Mouse (Mus musculus) limb, embryonic 11.5 days (tissue): ENCODE results near the gene Hist1h2ai. TPM values are rescaled to one million over a fixed set of nuclear protein-coding genes. Genes with fewer than 3 reads are reported as not detected.
"Not testable (repeated sequence)": the region's sequence is repeated elsewhere in the genome, so short reads cannot be mapped to it uniquely, and the experiment has no call there.

Source experiments
- ATAC-seq: fragments of 200-750 bp; cut with Nextera tagmentation; 2 replicates; pipeline ENCODE4 v1.8.0; 2017; ENCODE audit warnings: low read depth; ENCODE audit not compliant: insufficient number of reproducible peaks, low FRiP score, low TSS enrichment
- DNase-seq: peaks from one replicate; pipeline ENCODE4 v3.0.0-alpha.2; 2015; ENCODE audit warnings: low spot score
- H3K27ac ChIP-seq: fragments of 300-500 bp; sonication (generic); replicated peaks from 2 replicates; pipeline ENCODE4 v1.5.1; 2014; ENCODE audit warnings: low read depth, mild to moderate bottlenecking, low read length
- H3K27me3 ChIP-seq: fragments of 300-500 bp; sonication (generic); 2 replicates; pipeline ENCODE4 v1.6.1; 2014; ENCODE audit warnings: mild to moderate bottlenecking, low read length, mixed read lengths; ENCODE audit not compliant: control insufficient read depth, insufficient read depth
- H3K36me3 ChIP-seq: fragments of 300-500 bp; sonication (generic); 2 replicates; pipeline ENCODE4 v1.6.1; 2014; ENCODE audit warnings: mild to moderate bottlenecking, low read length, moderate library complexity, mixed read lengths; ENCODE audit not compliant: control insufficient read depth, insufficient read depth
- H3K4me1 ChIP-seq: fragments of 300-500 bp; sonication (generic); 2 replicates; pipeline ENCODE4 v1.6.1; 2014; ENCODE audit warnings: low read length, mixed read lengths; ENCODE audit not compliant: control insufficient read depth, insufficient read depth
- H3K4me2 ChIP-seq: fragments of 300-500 bp; sonication (generic); 2 replicates; pipeline ENCODE4 v1.6.1; 2014; ENCODE audit warnings: low read depth, mild to moderate bottlenecking, moderate library complexity; ENCODE audit not compliant: severe bottlenecking
- H3K4me3 ChIP-seq: fragments of 300-500 bp; sonication (generic); 2 replicates; pipeline ENCODE4 v1.5.1; 2014; ENCODE audit warnings: low read depth, low read length
- H3K9ac ChIP-seq: fragments of 300-500 bp; sonication (generic); 2 replicates; pipeline ENCODE4 v1.6.1; 2014; ENCODE audit warnings: mild to moderate bottlenecking, low read length
- H3K9me3 ChIP-seq: fragments of 300-500 bp; sonication (generic); 2 replicates; pipeline ENCODE4 v1.6.1; 2016; ENCODE audit warnings: low read length; ENCODE audit not compliant: control insufficient read depth
- WGBS: fragments of 180-500 bp; shearing (Covaris S2); extraction: QIAGEN DNeasy Blood & Tissue Kit; methylation state at CpG from one replicate; pipeline ENCODE4 v1.1.7; 2014; 5-methylcytosine and 5-hydroxymethylcytosine counted together
- polyA plus RNA-seq: library from polyadenylated mRNA; unstranded; fragments of >200 nt; fragmentation: Nextera tagmentation; extraction: Ambion mirVana; gene quantifications from 2 replicates; pipeline ENCODE4 v1.2.1, GENCODE M21; 2014

The Hist1h2ai gene
- polyA plus RNA-seq, result 16.9 and 20.4 TPM in 2 replicates

DNA sequence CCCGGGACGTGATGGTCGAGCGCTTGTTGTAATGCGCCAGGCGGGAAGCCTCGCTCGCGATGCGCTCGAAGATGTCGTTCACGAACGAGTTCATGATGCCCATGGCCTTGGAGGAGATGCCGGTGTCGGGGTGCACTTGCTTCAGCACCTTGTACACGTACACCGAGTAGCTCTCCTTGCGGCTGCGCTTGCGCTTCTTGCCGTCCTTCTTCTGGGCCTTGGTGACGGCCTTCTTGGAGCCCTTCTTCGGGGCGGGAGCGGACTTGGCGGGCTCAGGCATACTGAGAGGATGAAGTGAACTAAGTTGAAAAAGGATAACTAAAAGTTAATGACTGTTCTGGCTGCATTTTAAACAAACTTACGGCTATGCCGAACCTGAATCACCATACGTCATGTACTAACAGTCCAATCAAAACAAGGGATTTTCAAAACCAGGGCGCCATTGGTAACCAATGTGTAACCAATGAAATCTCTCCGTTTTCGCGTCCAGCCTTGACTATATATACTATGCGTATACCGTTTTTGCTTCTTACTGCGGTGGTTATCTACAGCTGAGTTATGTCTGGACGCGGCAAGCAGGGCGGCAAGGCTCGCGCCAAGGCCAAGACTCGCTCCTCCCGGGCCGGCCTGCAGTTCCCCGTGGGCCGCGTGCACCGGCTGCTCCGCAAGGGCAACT lies at the start of gene Hist1h2ai, which contains the start of gene Hist1h2bl:
Hist1h2ai (plus strand) TSS at position 559 of the 676 bp plus-strand sequence.
Hist1h2bl (minus strand) TSS at position 280 of the 676 bp plus-strand sequence.
- not testable (repeated sequence) for H3K36me3 ChIP-seq, H3K9me3 ChIP-seq, H3K27me3 ChIP-seq
- WGBS, result under 1% methylated on average over 27 of the region's 50 CpGs
- Histone ChIP-seq H3K27ac (peak within 1 kb of the TSS; percentile 97), H3K4me3 (peak within 1 kb of the TSS; percentile 43), H3K4me2 (peak within 1 kb of the TSS; percentile 77), H3K4me1 (peaks cover 10% of the 10 kb centered on the region), H3K9ac (peak within 1 kb of the TSS; percentile 71)
- peak; percentile 85 for DNase-seq
- ATAC-seq, result peak; percentile 92

DNA sequence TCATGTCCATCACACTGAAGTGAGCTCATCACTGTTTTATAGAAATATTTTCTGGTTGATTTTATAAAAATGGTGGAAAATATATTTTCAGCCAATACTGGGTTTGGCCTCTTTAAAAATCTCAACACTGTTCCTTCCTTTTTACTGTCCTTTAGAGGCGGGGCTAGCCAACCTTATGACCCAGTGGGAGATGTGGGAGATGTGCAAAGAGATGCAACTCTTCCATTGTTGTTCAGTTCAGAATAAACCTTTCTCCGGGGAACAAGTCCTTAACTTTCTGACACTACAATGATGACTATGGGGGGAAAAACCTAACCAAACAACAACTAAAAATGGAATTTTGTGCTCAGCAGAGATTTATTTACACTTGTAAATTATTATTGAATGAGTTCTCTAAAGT lies 38.9 kb upstream of the Hist1h2ai start, which contains the start of gene Olfr1360:
Olfr1360 (minus strand) TSS at position 101 of the 400 bp plus-strand sequence.
- 88% methylated on average over 2 of the region's 2 CpGs for WGBS
- Histone ChIP-seq H3K36me3 (no peaks in the 10 kb centered on the region), H3K9ac (no peak within 1 kb of the TSS), H3K9me3 (no peaks in the 10 kb centered on the region), H3K27ac (no peak within 1 kb of the TSS), H3K4me3 (no peak within 1 kb of the TSS), H3K4me1 (no peaks in the 10 kb centered on the region), H3K4me2 (no peak within 1 kb of the TSS), H3K27me3 (no peaks in the 10 kb centered on the region)
- ATAC-seq (no peak), DNase-seq (no peak)

DNA sequence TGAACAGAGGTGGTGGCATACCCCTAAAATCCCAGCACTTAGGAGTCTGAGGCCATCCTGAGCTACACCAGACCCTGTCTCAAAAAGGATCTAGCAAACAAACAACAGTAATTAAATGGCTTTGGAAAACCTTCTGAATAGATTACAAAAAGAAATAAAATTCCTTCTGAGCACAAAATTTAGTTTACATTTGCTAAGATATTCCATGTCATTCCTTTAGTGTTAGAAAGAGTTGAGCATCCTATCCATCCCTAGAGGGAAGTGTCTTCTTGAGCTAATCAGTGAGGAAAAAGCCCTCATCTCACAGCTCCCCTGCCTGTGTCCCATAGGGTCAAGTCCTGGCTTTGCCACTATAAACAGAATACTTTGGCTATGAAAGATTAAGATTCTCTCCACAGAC lies 18.4 kb upstream of the Hist1h2ai start, which contains the start of gene Olfr1359:
Olfr1359 (plus strand) TSS at position 301 of the 400 bp plus-strand sequence.
- no peak for ATAC-seq
- no peak within 1 kb of the TSS for H3K27ac ChIP-seq
- H3K9ac ChIP-seq, result no peak within 1 kb of the TSS
- no peaks in the 10 kb centered on the region for H3K27me3 ChIP-seq
- no peak within 1 kb of the TSS for H3K4me2 ChIP-seq
- DNase-seq, result no peak
- H3K4me1 ChIP-seq, result no peaks in the 10 kb centered on the region
- no peak within 1 kb of the TSS for H3K4me3 ChIP-seq
- H3K36me3 ChIP-seq, result no peaks in the 10 kb centered on the region
- no peaks in the 10 kb centered on the region for H3K9me3 ChIP-seq

DNA sequence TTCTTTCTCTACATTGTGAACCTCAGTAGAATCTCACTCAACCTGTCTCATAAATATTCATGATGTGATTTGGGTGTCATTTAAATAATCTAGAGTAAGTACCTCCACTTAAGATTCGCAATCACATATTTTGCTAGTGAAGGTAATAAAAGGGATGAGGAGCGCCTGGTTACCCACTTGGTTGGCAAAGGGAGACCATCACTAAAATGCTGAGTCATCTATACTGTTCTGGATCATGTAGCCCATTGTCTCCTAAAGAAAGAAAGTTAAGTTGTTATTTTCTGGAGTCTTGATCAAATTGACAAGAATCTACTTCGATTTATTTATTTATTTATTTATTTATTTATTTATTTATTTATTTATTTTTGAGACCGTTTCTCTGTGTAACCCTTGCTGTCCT lies 9.6 kb upstream of the Hist1h2ai start:
- Histone ChIP-seq H3K9ac (no peak overlapping the region), H3K27ac (no peak overlapping the region), H3K36me3 (no peaks in the 10 kb centered on the region), H3K9me3 (no peaks in the 10 kb centered on the region), H3K4me3 (no peak overlapping the region), H3K4me1 (no peaks in the 10 kb centered on the region), H3K27me3 (no peaks in the 10 kb centered on the region), H3K4me2 (no peak overlapping the region)
- ATAC-seq, result no peak
- DNase-seq, result no peak
- 76% methylated on average over 4 of the region's 4 CpGs for WGBS

DNA sequence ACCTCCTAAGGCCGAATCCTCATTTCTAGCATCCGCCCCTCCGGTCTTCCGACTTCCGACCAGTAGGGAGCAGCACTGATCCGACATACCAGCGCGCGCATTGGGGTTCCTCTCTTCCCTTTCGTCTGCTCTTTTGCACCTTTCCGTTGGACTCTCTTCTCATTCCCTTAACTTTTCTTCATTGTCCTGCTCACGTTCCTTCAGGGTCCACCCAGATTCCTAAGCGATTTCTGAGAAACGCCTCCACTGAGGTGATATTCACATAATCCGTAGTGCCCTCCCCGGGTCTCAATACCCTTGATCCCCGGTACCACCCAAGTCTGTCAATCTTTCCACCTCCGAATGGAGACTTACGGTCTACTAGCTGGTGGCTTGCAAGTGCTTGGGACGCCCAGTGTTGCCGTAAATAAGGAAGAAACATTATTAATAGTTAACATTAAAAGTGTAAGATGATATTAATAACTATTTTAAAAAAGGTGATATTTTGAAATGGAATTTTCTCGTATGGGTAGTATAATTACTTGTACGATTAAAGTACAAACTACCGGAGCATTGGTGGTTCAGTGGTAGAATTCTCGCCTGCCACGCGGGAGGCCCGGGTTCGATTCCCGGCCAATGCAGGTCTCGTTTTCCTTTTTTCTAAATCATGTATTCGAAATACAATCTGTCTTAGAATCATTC lies 6.1 kb upstream of the Hist1h2ai start:
- no peaks in the 10 kb centered on the region for H3K27me3 ChIP-seq
- ATAC-seq (peak; percentile 76), DNase-seq (peak; percentile 94)
- peak overlapping the region; percentile 28; the same call in 1 of the 2 replicates for H3K4me2 ChIP-seq
- no peak overlapping the region for H3K27ac ChIP-seq
- H3K9ac ChIP-seq, result peak overlapping the region; percentile 67; the same call in 1 of the 2 replicates
- H3K9me3 ChIP-seq, result no peaks in the 10 kb centered on the region
- H3K4me3 ChIP-seq, result peak overlapping the region; percentile 58
- peaks cover 5% of the 10 kb centered on the region for H3K4me1 ChIP-seq
- H3K36me3 ChIP-seq, result no peaks in the 10 kb centered on the region
- WGBS, result under 1% methylated on average over 32 of the region's 32 CpGs

DNA sequence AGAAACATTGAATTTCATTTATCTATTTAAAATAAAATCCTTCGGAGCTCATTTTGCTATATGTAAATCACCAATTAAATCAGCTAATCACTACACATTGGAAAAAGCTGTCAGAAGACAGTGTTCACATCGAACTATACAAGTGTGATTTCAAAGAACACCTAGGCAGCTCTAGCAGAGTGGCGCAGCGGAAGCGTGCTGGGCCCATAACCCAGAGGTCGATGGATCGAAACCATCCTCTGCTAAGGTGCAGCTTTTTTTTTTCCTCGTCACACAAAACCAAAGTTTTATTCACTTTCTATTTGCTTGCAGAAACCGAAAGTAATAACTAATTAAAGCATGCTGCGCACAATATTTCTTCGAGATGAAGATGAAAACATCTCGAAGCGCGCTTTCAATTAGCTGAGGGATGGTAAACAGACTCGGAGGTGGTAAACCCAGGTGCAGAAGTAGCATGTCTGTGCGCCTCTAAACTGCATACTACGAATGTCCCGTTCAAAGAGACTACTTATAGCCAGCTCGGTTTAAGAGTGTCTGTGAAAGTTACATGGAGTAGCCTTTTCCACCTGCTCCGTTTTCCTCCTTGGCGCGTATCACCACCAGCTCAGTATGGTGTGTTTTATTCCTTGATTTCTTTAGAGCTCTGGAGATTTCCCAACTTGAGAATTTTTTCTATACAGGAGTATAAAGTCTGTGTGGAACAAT lies 5.2 kb upstream of the Hist1h2ai start:
- H3K27ac ChIP-seq, result no peak overlapping the region
- H3K9ac ChIP-seq, result peak overlapping the region; percentile 27; the same call in 1 of the 2 replicates
- no peaks in the 10 kb centered on the region for H3K9me3 ChIP-seq
- peak; percentile 73 for ATAC-seq
- peak overlapping the region; percentile 43 for H3K4me2 ChIP-seq
- H3K36me3 ChIP-seq, result no peaks in the 10 kb centered on the region
- WGBS, result 2% methylated on average over 22 of the region's 22 CpGs
- H3K27me3 ChIP-seq, result no peaks in the 10 kb centered on the region
- peak overlapping the region; percentile 40 for H3K4me3 ChIP-seq
- H3K4me1 ChIP-seq, result peaks cover 8% of the 10 kb centered on the region
- DNase-seq, result peak; percentile 89

DNA sequence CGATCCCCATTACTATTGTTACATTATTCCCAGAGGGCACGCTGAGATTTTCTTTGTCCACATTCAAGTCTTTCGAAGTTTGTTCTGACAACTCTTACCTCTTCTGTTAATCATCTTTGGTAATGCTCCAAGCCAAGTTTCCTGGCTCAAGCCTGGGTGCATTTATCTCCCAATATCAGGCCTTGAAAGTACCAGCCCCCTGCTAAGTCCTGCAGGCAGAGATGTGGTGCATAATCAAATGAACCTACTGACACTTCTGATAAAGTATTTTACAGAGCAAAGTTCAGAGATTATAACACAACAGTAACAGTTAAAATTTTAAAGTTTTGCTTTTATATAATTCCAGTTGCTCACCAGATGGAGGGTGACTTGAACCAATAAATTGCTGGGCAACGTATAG lies 4.5 kb upstream of the Hist1h2ai start:
- DNase-seq (no peak), ATAC-seq (no peak)
- Histone ChIP-seq H3K9ac (0 out of 2 replicates have a peak overlapping the region, but pooled peaks have one; percentile 27), H3K27me3 (no peaks in the 10 kb centered on the region), H3K4me2 (peak overlapping the region; percentile 43), H3K9me3 (no peaks in the 10 kb centered on the region), H3K4me1 (peaks cover 8% of the 10 kb centered on the region), H3K27ac (no peak overlapping the region), H3K36me3 (no peaks in the 10 kb centered on the region), H3K4me3 (peak overlapping the region; percentile 40)
- 39% methylated on average over 4 of the region's 4 CpGs for WGBS

DNA sequence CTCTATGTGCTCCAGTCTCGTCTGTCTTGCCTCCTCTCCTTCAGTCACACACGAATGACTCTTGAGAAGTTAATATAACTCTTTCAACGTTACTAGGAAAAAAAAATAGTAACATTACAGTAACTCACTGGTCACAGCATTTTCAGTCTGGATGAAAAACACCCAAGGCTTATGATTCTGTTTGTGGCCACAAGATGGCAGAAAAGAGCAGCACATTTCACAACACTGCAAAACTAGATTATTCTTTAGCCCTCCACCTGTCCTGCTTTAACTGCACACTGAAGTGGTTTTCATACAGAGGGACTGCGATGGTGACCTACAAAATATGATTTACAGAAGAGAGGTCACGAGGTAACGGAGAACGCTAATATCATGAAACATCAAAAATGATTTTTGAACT lies 1.5 kb upstream of the Hist1h2ai start:
- Histone ChIP-seq H3K36me3 (no peaks in the 10 kb centered on the region), H3K27ac (peak overlapping the region; percentile 97), H3K9ac (no peak overlapping the region; the same call in 1 of the 2 replicates), H3K4me1 (peaks cover 8% of the 10 kb centered on the region), H3K9me3 (no peaks in the 10 kb centered on the region), H3K27me3 (no peaks in the 10 kb centered on the region), H3K4me2 (peak overlapping the region; percentile 77), H3K4me3 (peak overlapping the region; percentile 42)
- DNase-seq, result peak; percentile 69
- WGBS, result 2% methylated on average over 7 of the region's 7 CpGs
- no peak for ATAC-seq
